Mouse (Mus musculus): ENCODE measurements around the gene Gm28870. TPM values are rescaled to one million over a fixed set of nuclear protein-coding genes. Genes with fewer than 3 reads are reported as not detected.
"Not testable (repeated sequence)": the region's sequence is repeated elsewhere in the genome, so short reads cannot be mapped to it uniquely, and the experiment has no call there.

The Gm28870 gene
- polyA plus RNA-seq (2016; fragmentation: Nextera tagmentation; extraction: Ambion mirVana), result not detected in 2 replicates

DNA sequence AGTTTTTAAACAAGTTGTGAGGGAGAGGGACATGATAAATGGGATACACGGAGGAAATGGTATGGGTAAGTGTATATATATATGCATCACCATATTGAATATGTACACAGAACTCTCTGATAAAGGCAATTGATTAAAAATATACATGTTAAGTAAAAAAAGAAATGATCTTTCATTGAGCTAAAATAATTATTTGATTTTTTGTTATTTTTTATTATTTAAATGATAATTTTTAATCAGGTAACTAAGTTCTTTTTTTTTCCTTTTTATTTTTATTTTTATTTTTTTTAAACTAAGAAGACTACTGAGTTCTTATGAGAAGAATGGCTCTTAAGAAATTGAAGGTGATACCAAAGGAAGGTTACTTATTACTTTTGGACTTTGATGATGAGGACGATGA, at the start of gene Gm28870:
Gene Gm28870, plus strand, starts transcription at position 301 of the 400 bp plus-strand sequence.
- WGBS, result no CpG with 5 or more reads among the region's 2 CpGs
- not testable (repeated sequence) for H3K4me1 ChIP-seq (replicated peaks); DNase-seq (ENCODE audit: low spot score); H3K27me3 ChIP-seq (ENCODE audit: insufficient read depth, poor library complexity, severe bottlenecking); H3K27ac ChIP-seq; H3K36me3 ChIP-seq; H3K9me3 ChIP-seq; H3K4me3 ChIP-seq
